Mouse (Mus musculus): Measurements from ENCODE around the gene Matn4.
"Not testable (repeated sequence)": the region's sequence is repeated elsewhere in the genome, so short reads cannot be mapped to it uniquely, and the experiment has no call there.

DNA sequence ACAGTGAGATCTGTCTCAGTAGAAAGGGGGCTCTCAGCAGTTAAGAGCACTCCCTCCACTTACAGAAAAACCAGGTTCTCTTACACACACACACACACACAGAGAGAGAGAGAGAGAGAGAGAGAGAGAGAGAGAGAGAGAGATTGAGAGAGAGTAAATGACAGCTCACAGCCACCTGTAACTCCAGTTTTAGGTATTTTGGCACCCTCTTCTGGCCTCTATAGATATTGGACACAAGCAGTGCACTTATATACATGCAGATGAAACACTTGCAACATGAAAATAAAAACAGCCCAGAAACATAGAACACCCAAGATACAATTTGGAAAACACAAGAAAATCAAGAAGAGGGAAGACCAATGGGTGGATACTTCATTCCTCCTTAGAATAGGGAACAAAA, 57.3 kb downstream of the Matn4 start:
- not testable (repeated sequence) for TF ChIP-seq POLR2A (IDR thresholded peaks at IDR 0.05; ENCODE audit: borderline replicate concordance, extremely low read depth, insufficient read depth, insufficient read length, poor library complexity, severe bottlenecking); CTCF (IDR thresholded peaks at IDR 0.05; ENCODE audit: borderline replicate concordance, extremely low read depth, insufficient read depth, insufficient read length)

Measured in brain, embryonic 14.5 days (tissue).